Mouse (Mus musculus) hindbrain, embryonic 14.5 days (tissue): Measurements from ENCODE around the gene Zfp652. TPM values are rescaled to one million over a fixed set of nuclear protein-coding genes. Genes with fewer than 3 reads are reported as not detected.

ENCODE experiments used
- ATAC-seq: fragments of 200-750 bp; cut with Nextera tagmentation; 2 replicates; pipeline ENCODE4 v1.8.0; 2017; ENCODE audit warnings: moderate number of reproducible peaks, mild to moderate bottlenecking, moderate TSS enrichment, moderate library complexity; ENCODE audit not compliant: low FRiP score
- DNase-seq: peaks from one replicate; pipeline ENCODE4 v3.0.0-alpha.2; 2015; ENCODE audit warnings: low spot score
- H3K27ac ChIP-seq: fragments of 300-500 bp; sonication (generic); 2 replicates; pipeline ENCODE4 v1.5.1; 2014; ENCODE audit warnings: mild to moderate bottlenecking, moderate library complexity
- H3K27me3 ChIP-seq: fragments of 300-500 bp; sonication (generic); 2 replicates; pipeline ENCODE4 v1.6.1; 2014; ENCODE audit warnings: mild to moderate bottlenecking, low read length, mixed read lengths; ENCODE audit not compliant: control insufficient read depth, insufficient read depth
- H3K36me3 ChIP-seq: fragments of 300-500 bp; sonication (generic); replicated peaks from 2 replicates; pipeline ENCODE4 v1.6.1; 2014; ENCODE audit not compliant: control insufficient read depth, insufficient read depth
- H3K4me1 ChIP-seq: fragments of 300-500 bp; sonication (generic); replicated peaks from 2 replicates; pipeline ENCODE4 v1.6.1; 2014; ENCODE audit warnings: antibody characterized with exemption, low read length, mixed read lengths; ENCODE audit not compliant: control insufficient read depth, insufficient read depth
- H3K4me2 ChIP-seq: fragments of 300-500 bp; sonication (generic); replicated peaks from 2 replicates; pipeline ENCODE4 v1.6.1; 2014; ENCODE audit warnings: mild to moderate bottlenecking, moderate library complexity
- H3K4me3 ChIP-seq: fragments of 300-500 bp; sonication (generic); replicated peaks from 2 replicates; pipeline ENCODE4 v1.5.1; 2014; ENCODE audit warnings: mild to moderate bottlenecking, low read length
- H3K9ac ChIP-seq: fragments of 300-500 bp; sonication (generic); 2 replicates; pipeline ENCODE4 v1.6.1; 2014
- H3K9me3 ChIP-seq: fragments of 300-500 bp; sonication (generic); 2 replicates; pipeline ENCODE4 v1.6.1; 2016; ENCODE audit warnings: low read length; ENCODE audit not compliant: control insufficient read depth
- WGBS: fragments of 180-500 bp; shearing (Covaris S2); extraction: QIAGEN DNeasy Blood & Tissue Kit; methylation state at CpG from one replicate; pipeline ENCODE4 v1.1.7; 2014; 5-methylcytosine and 5-hydroxymethylcytosine counted together
- polyA plus RNA-seq: library from polyadenylated mRNA; unstranded; fragments of >200 nt; fragmentation: Nextera tagmentation; extraction: Ambion mirVana; gene quantifications from 2 replicates; pipeline ENCODE4 v1.2.1, GENCODE M21; 2014

Gene Zfp652
- polyA plus RNA-seq, 1 experiment from 2014 or later = 12.8 TPM

- Histone ChIP-seq H3K4me3 (no peak overlapping the region), H3K4me2 (no peak overlapping the region), H3K9ac (no peak overlapping the region), H3K9me3 (no peaks in the 10 kb centered on the region), H3K36me3 (peaks cover 27% of the 10 kb centered on the region), H3K4me1 (no peaks in the 10 kb centered on the region), H3K27me3 (no peaks in the 10 kb centered on the region), H3K27ac (no peak overlapping the region)
- DNase-seq = no peak
- WGBS = 88% methylated on average over 8 of the region's 8 CpGs
- no peak for ATAC-seq
These were observed 59.2 kb downstream of the Zfp652 start for GRCm38 (mm10) chr11:95771665-95772064.

GRCm38 (mm10) chr11:95773264-95773663, 60.8 kb downstream of the Zfp652 start:
- Histone ChIP-seq H3K4me1 (no peaks in the 10 kb centered on the region), H3K9me3 (no peaks in the 10 kb centered on the region), H3K4me3 (no peak overlapping the region), H3K9ac (no peak overlapping the region), H3K4me2 (no peak overlapping the region), H3K27me3 (no peaks in the 10 kb centered on the region), H3K36me3 (peaks cover 28% of the 10 kb centered on the region), H3K27ac (no peak overlapping the region)
- DNase-seq (no peak), ATAC-seq (no peak)
- WGBS = 89% methylated on average over 3 of the region's 3 CpGs

GRCm38 (mm10) chr11:95777323-95778297, 65.1 kb downstream of the Zfp652 start:
- ATAC-seq = no peak
- H3K9ac ChIP-seq = no peak overlapping the region
- 91% methylated on average over 17 of the region's 17 CpGs for WGBS

GRCm38 (mm10) chr11:95778831-95779251, 66.4 kb downstream of the Zfp652 start:
- H3K4me3 ChIP-seq = no peak overlapping the region
- H3K9ac ChIP-seq = no peak overlapping the region
- ATAC-seq (no peak), DNase-seq (no peak)
- no peaks in the 10 kb centered on the region for H3K9me3 ChIP-seq
- peaks cover 12% of the 10 kb centered on the region for H3K36me3 ChIP-seq
- no peaks in the 10 kb centered on the region for H3K4me1 ChIP-seq
- no peaks in the 10 kb centered on the region for H3K27me3 ChIP-seq
- no peak overlapping the region for H3K27ac ChIP-seq
- H3K4me2 ChIP-seq = no peak overlapping the region
- WGBS = 76% methylated on average over 4 of the region's 4 CpGs

More at GRCm38 (mm10) chr11:95777323-95778297, 65.1 kb downstream of the Zfp652 start:
- peaks cover 17% of the 10 kb centered on the region for H3K36me3 ChIP-seq
- H3K27me3 ChIP-seq = no peaks in the 10 kb centered on the region
- no peaks in the 10 kb centered on the region for H3K9me3 ChIP-seq
- H3K4me1 ChIP-seq = no peaks in the 10 kb centered on the region
- no peak overlapping the region for H3K27ac ChIP-seq
- H3K4me2 ChIP-seq = no peak overlapping the region
- DNase-seq = no peak
- H3K4me3 ChIP-seq = no peak overlapping the region

- Histone ChIP-seq H3K9me3 (no peaks in the 10 kb centered on the region), H3K27ac (no peak overlapping the region), H3K36me3 (peaks cover 9% of the 10 kb centered on the region), H3K27me3 (no peaks in the 10 kb centered on the region), H3K4me3 (no peak overlapping the region), H3K4me2 (no peak overlapping the region), H3K9ac (no peak overlapping the region), H3K4me1 (no peaks in the 10 kb centered on the region)
- ATAC-seq = no peak
- no peak for DNase-seq
- 91% methylated on average over 4 of the region's 4 CpGs for WGBS
These were observed 66.9 kb downstream of the Zfp652 start for GRCm38 (mm10) chr11:95779366-95779765.

- Histone ChIP-seq H3K36me3 (peaks cover 9% of the 10 kb centered on the region), H3K9me3 (no peaks in the 10 kb centered on the region), H3K9ac (no peak overlapping the region), H3K4me2 (no peak overlapping the region), H3K27ac (no peak overlapping the region), H3K27me3 (no peaks in the 10 kb centered on the region), H3K4me3 (no peak overlapping the region), H3K4me1 (no peaks in the 10 kb centered on the region)
- 91% methylated on average over 8 of the region's 8 CpGs for WGBS
- no peak for ATAC-seq
- no peak for DNase-seq
These were observed 68.0 kb downstream of the Zfp652 start for GRCm38 (mm10) chr11:95780480-95780879.

GRCm38 (mm10) chr11:95781557-95781956, 69.1 kb downstream of the Zfp652 start:
- no peaks in the 10 kb centered on the region for H3K4me1 ChIP-seq
- DNase-seq (no peak), ATAC-seq (no peak)
- no peaks in the 10 kb centered on the region for H3K27me3 ChIP-seq
- H3K4me3 ChIP-seq = no peak overlapping the region
- H3K36me3 ChIP-seq = peaks cover 9% of the 10 kb centered on the region
- H3K27ac ChIP-seq = no peak overlapping the region
- no peak overlapping the region for H3K9ac ChIP-seq
- 86% methylated on average over 11 of the region's 11 CpGs for WGBS
- no peaks in the 10 kb centered on the region for H3K9me3 ChIP-seq
- no peak overlapping the region for H3K4me2 ChIP-seq

GRCm38 (mm10) chr11:95783457-95783856, 71.0 kb downstream of the Zfp652 start:
- Histone ChIP-seq H3K4me3 (no peak overlapping the region), H3K36me3 (no peaks in the 10 kb centered on the region; the same call in 1 of the 2 replicates), H3K4me2 (no peak overlapping the region), H3K27me3 (no peaks in the 10 kb centered on the region), H3K9ac (no peak overlapping the region), H3K27ac (no peak overlapping the region), H3K4me1 (no peaks in the 10 kb centered on the region), H3K9me3 (no peaks in the 10 kb centered on the region)
- no peak for ATAC-seq
- no peak for DNase-seq
- 76% methylated on average over 4 of the region's 4 CpGs for WGBS

GRCm38 (mm10) chr11:95783958-95784357, 71.5 kb downstream of the Zfp652 start:
- WGBS = 79% methylated on average over 9 of the region's 9 CpGs
- ATAC-seq (no peak), DNase-seq (no peak)
- no peak overlapping the region for H3K27ac ChIP-seq
- H3K4me2 ChIP-seq = no peak overlapping the region
- no peaks in the 10 kb centered on the region for H3K9me3 ChIP-seq
- no peaks in the 10 kb centered on the region for H3K4me1 ChIP-seq
- no peaks in the 10 kb centered on the region for H3K27me3 ChIP-seq
- H3K4me3 ChIP-seq = no peak overlapping the region
- H3K36me3 ChIP-seq = no peaks in the 10 kb centered on the region
- H3K9ac ChIP-seq = no peak overlapping the region
